Mouse (Mus musculus): ENCODE results near the gene Hoxa3. TPM values are rescaled to one million over a fixed set of nuclear protein-coding genes. Genes with fewer than 3 reads are reported as not detected.

Gene Hoxa3
- total RNA-seq, 2 experiments from 2014 or later = not detected

GRCm38 (mm10) chr6:52246916-52247315 lies 33.8 kb upstream of the Hoxa3 start:
- no peak for DNase-seq (ENCODE audit: low spot score in 2 of 2)

GRCm38 (mm10) chr6:52246403-52246803 lies 33.3 kb upstream of the Hoxa3 start:
- DNase-seq (ENCODE audit: low spot score in 2 of 2) = no peak

- DNase-seq (ENCODE audit: low spot score in 2 of 2) = no peak
Observed at GRCm38 (mm10) chr6:52245757-52246142, 32.6 kb upstream of the Hoxa3 start, which contains the start of gene Hoxa11. Hoxa11 (minus strand) TSS chr6:52245810.

GRCm38 (mm10) chr6:52245040-52245756 lies 32.1 kb upstream of the Hoxa3 start:
- DNase-seq (ENCODE audit: low spot score in 2 of 2) = no peak

GRCm38 (mm10) chr6:52244471-52245039 lies 31.4 kb upstream of the Hoxa3 start:
- no peak for DNase-seq (ENCODE audit: low spot score in 2 of 2)

- no peak for DNase-seq (ENCODE audit: low spot score in 2 of 2)
Observed at GRCm38 (mm10) chr6:52243681-52244121, 30.6 kb upstream of the Hoxa3 start.

- no peak for DNase-seq (ENCODE audit: low spot score in 2 of 2)
Observed at GRCm38 (mm10) chr6:52242801-52243332, 29.7 kb upstream of the Hoxa3 start.

GRCm38 (mm10) chr6:52241001-52241621 lies 28.0 kb upstream of the Hoxa3 start:
- no peak for DNase-seq (ENCODE audit: low spot score in 2 of 2)

- DNase-seq (ENCODE audit: low spot score in 2 of 2) = peak in 1 of 2 experiments; percentile 50
Observed at GRCm38 (mm10) chr6:52240389-52241000, 27.4 kb upstream of the Hoxa3 start, which contains the start of gene Hoxa10. Hoxa10 (minus strand) TSS chr6:52240854.

- DNase-seq (ENCODE audit: low spot score in 2 of 2) = no peak
Observed at GRCm38 (mm10) chr6:52239625-52240388, 26.7 kb upstream of the Hoxa3 start.

- no peak for DNase-seq (ENCODE audit: low spot score in 2 of 2)
Observed at GRCm38 (mm10) chr6:52238976-52239375, 25.8 kb upstream of the Hoxa3 start.

- DNase-seq (ENCODE audit: low spot score in 2 of 2) = no peak
Observed at GRCm38 (mm10) chr6:52238155-52238545, 25.0 kb upstream of the Hoxa3 start.

GRCm38 (mm10) chr6:52237346-52238154 lies 24.4 kb upstream of the Hoxa3 start:
- no peak for DNase-seq (ENCODE audit: low spot score in 2 of 2)

- DNase-seq (ENCODE audit: low spot score in 2 of 2) = no peak
Observed at GRCm38 (mm10) chr6:52236806-52237205, 23.7 kb upstream of the Hoxa3 start.

- no peak for DNase-seq (ENCODE audit: low spot score in 2 of 2)
Observed at GRCm38 (mm10) chr6:52235866-52236265, 22.7 kb upstream of the Hoxa3 start.

- no peak for DNase-seq (ENCODE audit: low spot score in 2 of 2)
Observed at GRCm38 (mm10) chr6:52235267-52235666, 22.1 kb upstream of the Hoxa3 start.

- DNase-seq (ENCODE audit: low spot score in 2 of 2) = no peak
Observed at GRCm38 (mm10) chr6:52234428-52235140, 21.4 kb upstream of the Hoxa3 start.

GRCm38 (mm10) chr6:52233546-52234427 lies 20.7 kb upstream of the Hoxa3 start:
- DNase-seq (ENCODE audit: low spot score in 2 of 2) = no peak
